Mouse (Mus musculus): ENCODE measurements around the gene Lmntd1. TPM values are rescaled to one million over a fixed set of nuclear protein-coding genes. Genes with fewer than 3 reads are reported as not detected.

Gene Lmntd1
- total RNA-seq, 2 experiments from 2014 or later, result not detected

DNA sequence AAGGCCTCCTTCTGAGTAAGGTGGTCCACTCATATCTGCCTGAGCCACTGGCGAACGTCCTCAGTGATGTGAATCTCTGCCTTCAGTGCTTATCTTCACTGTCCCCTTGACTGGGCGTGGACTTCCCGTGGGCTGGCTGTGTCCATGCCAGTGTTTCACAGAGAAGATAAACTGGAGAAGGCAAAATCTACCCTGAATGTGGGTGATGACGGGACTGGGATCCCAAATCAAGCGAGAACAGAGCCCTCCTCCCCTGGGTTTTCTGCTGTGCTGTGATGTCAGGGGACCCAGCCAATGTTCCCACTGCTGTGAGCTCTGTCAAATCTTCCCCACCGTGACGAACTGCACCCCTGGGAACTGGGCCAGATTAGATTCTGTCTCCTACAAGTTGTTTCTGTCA, 46.8 kb downstream of the Lmntd1 start:
- ATAC-seq (ENCODE audit: poor library complexity, severe bottlenecking), result no peak

DNA sequence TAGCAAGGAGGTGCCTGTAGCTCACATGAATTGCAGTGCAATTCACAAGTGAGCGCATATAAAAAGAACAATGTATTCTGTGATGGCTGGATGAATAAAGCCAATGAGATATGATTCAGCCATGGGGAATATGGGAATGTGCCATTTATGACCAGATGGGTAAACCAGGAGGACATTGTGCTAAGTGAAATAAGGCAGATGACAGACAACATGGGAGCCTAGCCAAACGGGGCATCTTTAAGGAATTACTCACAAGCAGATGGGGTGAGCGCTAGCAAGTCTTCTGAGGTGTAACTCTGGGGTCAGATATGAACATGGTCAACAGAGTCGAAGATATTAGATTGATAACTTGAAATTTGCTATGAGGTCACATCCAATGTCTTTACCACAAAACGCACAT, 48.5 kb downstream of the Lmntd1 start:
- no peak for ATAC-seq (ENCODE audit: poor library complexity, severe bottlenecking)

DNA sequence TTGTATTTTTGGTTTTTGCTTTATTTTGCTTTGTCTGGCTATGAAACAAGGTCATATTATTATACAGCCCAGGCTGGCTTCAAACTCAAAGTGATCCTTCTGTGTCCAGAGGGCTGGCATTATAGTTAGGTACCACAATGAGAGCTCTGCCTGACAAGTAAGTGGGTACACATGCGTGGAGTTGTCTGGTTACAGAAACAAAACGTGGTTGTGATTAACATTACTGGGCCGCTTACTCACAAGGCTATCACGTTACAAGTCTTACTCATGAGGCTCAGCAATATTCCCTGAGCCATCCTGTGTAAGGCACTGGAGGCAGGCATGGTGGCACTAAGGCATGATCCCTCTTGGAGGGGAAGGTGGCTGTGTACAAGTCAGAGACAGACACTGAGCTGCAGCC, 49.4 kb downstream of the Lmntd1 start:
- no peak for ATAC-seq (ENCODE audit: poor library complexity, severe bottlenecking)

DNA sequence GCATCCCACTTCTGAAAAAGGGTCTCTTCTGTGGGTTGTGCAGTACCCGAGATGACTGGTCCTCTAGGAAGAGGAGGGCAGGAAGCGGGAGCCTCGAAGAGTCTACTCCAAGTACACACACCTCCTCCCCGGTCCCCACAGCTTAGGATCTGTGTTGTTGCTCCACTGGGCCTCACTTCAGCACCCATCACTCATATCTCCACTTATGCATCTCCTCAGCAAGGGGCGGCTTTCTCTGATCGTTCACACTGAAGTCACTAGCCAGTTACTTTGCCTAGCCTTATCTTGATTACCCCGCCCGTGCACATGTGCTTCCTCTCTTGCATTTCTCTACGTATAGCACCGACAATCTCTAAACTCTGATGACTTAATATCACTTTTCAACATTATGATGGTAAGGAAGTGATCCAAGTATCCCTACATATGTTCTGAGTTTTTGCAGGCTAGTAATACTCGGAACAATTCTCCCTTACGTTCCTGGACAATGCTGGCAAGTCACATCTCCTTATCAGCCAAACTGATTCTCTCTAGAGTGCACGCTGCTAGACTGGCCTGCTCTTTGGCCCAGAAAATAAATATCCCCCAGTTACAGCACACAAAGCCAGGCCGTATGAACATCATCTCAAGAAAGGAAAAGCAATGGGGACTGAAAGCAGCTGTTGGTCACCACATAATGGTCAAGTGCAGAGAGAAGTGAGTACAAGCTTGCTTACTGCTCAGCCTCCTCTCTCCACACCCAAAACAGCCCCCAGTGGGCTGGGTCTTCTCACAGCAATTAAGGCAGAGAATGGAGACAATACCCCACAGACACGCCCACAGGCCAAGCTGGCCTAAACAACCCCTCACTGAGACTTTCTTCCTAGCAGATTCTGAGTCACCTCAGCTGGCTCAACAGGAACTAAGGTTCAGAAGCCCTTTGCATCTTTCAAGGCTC, 56.8 kb downstream of the Lmntd1 start:
- 0 out of 2 replicates have a peak, but pooled peaks have one; percentile 18 for ATAC-seq (ENCODE audit: poor library complexity, severe bottlenecking)

DNA sequence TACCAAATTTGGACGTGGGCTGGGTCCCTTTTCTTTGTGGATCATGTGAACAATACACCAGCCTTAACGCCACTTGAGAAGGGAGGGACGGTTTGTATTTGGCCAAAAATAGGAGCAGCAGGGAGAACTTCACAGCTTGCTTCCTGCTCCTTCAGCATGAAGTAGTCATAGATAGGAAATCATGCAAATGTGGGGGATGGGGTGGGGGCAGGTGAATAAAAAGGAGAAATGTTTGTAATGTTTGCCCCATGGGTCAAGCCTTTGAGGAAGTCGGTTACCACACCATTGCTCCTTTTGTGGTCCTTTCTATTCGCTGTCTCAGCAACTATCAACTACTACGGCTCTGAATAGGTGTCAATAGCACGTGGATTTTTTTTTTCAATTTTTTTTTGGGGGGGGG, 60.9 kb downstream of the Lmntd1 start:
- peak; percentile 83 for ATAC-seq (ENCODE audit: poor library complexity, severe bottlenecking)

DNA sequence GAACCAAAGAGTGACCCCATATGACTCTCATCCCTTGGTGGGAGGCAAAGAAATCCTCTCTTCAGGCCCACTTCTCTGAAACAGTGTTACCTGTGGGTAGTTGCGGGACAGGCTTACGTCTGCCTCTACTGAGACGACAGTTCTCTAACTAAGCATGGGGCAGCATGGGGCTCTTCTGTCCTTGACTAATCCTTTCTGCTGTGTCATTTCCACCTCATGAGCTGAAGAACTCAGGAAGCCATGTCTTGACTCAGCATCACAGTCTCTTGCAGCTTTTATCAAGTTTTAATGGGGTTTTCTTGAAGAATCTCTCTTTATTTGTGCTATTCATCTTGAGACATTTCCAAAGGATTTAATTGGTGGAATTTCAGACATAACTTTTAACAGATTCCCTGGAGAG, 61.3 kb downstream of the Lmntd1 start:
- peak; percentile 74 for ATAC-seq (ENCODE audit: poor library complexity, severe bottlenecking)

DNA sequence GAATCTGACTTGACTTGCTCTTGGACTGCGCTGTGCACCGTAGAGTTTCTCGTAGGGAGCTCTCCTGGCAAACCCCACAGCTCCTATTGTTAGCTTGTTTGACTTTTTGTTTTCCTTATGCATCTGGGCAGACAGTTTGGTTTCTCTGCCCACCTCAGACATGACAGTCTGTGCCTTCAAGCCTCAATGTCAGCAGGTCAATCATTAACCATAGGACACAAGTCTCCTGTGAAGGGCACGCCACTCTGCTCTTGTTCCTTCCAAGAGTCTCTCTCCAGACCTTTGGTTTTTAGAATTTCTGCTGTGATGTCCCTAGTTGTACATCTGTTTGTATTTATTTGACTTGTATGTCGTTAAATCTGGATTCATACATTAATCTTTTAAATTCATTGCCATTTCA, 63.1 kb downstream of the Lmntd1 start:
- ATAC-seq (ENCODE audit: poor library complexity, severe bottlenecking), result no peak

DNA sequence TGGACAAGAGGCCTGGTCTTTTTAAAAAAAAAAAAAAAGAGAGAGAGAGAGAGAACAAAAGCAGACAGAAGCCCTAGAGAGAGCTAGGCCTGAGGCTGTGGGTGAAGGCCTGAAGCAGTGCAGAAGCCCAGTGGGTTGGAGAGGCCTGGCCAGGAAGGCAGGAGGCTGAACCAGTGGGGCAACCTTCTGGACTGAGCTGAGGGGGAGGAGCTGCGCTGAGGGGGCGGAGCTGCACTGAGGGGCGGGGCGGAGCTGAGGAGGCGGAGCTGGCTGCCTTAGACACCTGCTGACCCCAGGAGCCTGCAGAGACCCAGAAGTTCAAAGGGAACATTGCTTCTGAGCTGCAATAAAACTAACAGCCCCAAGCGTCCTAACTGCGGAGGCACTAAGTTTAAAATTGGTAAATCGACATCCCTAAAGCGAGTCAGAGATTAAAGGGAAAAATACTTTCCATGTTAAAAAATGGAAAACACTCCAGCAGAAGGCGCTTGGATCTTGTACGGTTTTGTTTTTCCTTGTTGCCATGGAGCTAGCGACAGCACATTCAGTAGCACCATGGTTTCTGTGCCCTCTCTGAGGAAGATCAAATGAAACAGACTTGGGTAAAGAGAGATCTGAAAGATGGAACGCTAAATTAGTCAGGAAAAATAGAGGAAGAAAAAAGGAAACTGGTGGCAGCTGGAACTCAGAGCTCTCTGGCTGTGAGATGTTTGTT, 68.0 kb downstream of the Lmntd1 start:
- no peak for ATAC-seq (ENCODE audit: poor library complexity, severe bottlenecking)

DNA sequence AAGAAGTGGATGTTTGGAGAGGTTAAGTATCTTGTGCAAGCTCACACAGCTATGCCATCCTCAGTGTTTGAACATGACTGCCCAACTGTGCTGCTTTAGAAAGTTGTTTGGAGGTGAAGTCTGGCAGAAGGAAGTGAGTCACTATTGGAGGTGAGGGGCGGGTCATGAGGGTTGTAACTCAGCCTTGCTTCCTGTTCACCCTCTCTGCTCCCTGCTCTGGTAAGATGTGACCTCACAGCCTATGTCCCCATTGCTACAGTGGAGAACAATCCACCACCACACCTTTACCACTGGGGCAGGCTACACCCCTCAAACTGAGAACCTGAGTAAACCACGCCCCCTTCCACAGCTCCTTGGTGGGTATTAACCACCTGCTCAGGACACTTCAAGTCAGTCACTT, 69.3 kb downstream of the Lmntd1 start:
- peak; percentile 92 for ATAC-seq (ENCODE audit: poor library complexity, severe bottlenecking)

DNA sequence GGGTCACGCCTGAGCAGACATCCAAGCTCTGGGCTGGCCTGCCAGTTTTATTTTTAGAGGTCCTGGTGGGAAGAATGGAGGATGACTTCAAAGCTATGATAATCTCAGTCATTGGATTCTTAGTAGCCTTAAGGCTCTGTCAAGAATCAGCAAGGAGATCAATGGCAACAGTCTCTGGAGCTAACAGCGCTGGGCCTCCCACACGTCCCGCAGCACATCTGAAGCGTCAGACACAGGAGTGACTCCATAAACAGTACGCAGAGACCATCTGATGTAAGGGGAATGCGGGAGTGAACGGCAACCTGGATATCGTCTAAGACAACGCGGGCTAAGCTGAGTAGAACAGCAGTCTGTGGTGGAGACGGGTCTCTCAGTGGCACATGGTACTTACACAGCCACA, 69.8 kb downstream of the Lmntd1 start:
- no peak for ATAC-seq (ENCODE audit: poor library complexity, severe bottlenecking)

DNA sequence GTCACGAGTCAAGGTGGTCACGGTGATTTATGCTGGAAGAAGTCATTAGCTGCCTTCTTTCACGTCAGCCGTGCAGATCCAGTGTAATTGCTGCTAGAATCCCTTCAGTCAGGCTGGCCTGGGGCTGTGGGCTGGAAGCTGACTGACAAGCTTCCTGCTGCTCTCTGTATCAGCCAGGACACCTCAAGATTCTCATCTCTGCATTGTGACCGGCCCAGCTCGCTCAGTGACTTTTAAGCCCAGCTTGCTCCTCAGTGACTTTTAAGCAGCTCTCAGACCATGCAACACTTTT, 74.6 kb downstream of the Lmntd1 start:
- ATAC-seq (ENCODE audit: poor library complexity, severe bottlenecking), result no peak

DNA sequence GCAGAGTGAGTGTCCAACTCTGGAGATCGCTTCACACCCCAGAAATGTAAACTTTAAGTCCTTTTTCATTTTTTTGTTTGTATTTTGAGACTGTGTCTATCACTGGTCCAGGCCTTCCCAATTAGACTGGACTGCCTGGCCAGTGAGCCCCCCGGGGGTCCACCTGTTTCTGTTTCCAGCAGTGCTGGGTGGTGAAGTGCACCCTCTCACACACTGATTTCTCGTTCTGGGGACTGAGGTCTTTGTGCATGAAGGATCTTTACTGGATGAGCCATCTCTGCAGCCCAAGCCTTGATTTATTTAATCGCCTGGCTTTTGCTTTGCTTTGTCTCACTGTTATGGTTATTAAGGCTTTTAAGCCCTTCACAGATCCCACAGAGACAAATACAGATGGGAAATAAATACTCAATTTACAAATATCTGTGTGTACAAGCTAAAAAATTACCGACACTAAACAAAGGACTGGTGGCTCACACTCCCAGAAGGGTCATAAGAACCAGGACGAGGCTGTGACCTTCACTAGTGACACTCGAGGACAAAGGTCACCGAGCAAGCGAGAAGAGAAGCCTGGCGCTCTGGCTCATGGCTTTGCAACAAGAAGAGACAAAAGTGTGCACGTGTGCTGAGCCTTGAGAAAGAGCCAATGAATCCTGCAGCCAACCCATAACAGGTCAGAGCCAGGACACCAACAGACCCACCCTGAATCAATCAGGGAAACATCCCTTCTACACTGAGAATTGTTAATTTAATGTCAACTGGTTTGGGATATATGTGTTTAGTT, 75.1 kb downstream of the Lmntd1 start:
- ATAC-seq (ENCODE audit: poor library complexity, severe bottlenecking), result no peak

DNA sequence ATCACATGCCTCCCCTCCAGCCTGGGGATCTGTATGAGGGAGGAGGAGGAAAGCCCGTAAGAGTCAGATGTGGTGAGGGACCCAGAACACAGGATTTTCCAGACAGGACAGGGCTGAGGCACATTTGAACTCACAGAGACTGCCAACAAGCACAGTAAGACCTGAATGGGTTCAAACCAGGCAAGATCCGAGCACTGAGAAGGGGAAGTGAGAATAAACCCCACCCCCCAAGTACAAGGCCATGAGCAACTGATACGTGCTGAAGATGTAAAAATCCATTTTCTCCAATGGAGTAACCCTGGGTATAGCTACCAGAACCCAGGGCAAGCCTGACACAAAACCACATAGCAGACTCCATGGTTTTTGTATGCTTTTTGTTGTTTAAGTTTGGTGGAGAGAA, 83.7 kb downstream of the Lmntd1 start:
- ATAC-seq (ENCODE audit: poor library complexity, severe bottlenecking), result peak; percentile 73

DNA sequence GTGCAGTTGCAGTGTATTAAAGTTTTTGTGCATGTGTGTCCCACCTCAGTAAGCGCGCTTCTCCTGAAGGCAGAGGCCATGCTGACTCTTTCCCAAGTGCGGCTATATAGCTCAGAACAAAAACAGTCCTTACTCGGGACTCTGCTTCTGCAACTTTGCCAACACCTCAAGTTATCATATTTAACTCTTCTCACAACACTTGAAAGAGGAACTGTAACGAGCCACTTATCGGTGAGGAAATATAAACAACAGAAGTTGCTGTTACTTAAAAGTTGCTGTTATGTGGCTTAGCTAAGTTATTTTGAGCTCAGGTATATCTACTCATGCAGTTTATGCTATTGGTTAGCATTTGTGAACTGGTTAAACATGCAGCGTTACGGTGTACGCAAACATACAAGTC, 90.8 kb downstream of the Lmntd1 start:
- peak; percentile 65; the same call in 1 of the 2 replicates for ATAC-seq (ENCODE audit: poor library complexity, severe bottlenecking)

DNA sequence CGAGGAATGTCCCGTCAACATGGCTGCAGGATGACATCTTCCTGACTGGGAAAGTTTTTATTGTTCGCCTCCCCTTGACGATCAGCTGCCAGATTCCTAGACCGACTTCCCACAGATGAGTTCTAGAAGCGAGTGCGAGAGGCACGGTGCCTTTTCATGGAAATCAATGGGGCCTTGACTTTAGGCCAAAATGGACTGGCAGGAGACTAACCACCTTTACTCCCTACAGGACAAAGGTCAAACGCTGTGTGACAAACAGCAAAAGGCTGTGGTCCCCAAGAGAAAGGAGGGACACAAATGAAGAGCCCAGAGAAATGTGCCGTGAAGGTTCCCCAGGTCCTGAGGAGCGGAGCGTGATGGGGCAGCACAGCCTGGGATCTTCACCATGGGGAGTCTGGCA, 91.5 kb downstream of the Lmntd1 start:
- no peak for ATAC-seq (ENCODE audit: poor library complexity, severe bottlenecking)

DNA sequence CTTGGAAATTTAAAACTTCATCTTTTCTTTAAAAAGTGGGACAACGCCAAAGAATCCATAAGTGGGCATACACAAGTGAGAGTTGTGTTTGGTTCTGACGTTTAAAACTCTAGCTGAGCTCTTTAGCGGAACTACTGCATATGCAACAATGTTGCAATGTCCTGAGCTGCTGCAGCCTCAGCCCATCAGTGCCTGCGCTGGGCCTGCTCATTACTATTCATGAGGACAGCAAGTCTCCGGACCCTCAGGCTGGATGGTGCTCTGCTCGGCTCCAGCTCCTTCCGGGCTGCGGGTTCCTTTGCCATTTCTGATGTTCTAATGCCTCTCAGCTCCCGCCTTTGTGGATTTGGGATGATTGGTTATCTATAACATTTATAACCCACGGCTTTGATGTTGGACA, 97.1 kb downstream of the Lmntd1 start:
- ATAC-seq (ENCODE audit: poor library complexity, severe bottlenecking), result peak; percentile 95

DNA sequence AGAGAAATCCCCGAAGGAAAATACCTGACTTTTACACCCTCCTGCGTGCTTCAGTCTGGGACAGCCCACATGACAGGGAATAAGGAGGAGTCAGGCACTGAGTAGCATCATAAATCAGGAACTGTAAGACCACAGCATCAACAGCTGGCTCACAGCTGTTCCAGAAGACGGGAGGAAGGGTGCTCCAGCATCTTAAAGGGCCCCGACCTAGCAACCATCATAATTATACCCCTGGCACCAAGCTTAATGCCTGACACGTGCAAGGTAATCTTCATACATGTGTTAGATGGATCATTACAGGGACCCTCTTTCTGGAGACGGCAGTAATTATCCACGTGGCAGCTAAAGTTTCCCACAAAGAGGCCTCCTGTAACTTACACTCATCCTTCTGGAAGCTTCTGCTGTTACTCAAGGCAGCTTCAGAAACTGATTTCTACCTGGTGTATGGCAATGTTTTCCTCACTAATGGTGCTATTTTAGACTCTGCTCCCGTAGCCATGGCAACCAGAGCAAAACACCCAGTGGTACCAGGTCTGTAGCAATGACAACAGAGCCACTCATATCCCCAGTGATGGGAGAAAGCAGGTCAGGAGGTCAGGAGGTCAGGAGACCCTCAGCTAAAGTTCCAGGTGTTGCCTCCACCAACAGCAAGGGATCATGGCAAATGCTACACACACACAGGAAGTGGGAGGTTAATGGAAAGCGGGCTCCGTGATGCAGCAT, 98.1 kb downstream of the Lmntd1 start:
- 0 out of 2 replicates have a peak, but pooled peaks have one; percentile 2 for ATAC-seq (ENCODE audit: poor library complexity, severe bottlenecking)

DNA sequence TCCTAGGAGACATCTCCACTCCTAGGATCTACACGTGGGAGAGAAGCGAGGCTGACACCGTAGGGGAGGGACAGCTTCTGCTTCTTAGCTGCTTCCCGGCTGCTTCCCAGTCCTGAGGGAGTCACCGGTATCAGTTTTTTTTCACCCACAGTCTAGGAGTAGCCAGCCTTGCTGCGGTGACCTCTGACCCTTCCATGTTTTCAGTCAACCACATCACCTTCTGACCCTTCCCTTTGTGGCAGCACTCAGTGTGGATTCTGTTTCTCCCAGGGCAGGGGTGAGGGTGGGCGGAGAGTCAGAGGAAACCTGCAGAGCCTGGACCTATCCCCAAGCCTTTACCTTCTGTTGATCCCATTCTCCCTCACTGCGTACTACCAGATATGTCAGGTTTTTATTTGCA, 102.9 kb downstream of the Lmntd1 start:
- ATAC-seq (ENCODE audit: poor library complexity, severe bottlenecking), result no peak

DNA sequence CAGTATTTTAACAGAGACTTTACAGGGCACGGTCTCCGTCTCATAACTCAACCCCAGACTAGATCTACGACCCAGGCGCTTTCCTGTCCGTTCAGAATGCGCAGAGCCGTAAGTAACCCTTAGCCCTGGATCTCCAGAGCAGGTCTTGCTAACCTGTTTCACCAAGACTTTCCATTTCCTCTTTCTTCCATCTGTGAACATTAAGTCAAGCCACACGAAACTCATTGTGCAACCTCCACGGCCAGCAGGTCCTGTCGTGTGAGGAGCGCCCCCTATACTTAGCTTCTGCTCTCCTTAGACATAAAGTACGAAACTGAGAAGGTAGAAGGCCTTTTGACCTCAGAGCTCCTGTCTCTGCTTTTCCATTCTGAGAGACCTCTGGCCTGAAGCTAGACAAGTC, 105.3 kb downstream of the Lmntd1 start:
- ATAC-seq (ENCODE audit: poor library complexity, severe bottlenecking), result peak; percentile 97

DNA sequence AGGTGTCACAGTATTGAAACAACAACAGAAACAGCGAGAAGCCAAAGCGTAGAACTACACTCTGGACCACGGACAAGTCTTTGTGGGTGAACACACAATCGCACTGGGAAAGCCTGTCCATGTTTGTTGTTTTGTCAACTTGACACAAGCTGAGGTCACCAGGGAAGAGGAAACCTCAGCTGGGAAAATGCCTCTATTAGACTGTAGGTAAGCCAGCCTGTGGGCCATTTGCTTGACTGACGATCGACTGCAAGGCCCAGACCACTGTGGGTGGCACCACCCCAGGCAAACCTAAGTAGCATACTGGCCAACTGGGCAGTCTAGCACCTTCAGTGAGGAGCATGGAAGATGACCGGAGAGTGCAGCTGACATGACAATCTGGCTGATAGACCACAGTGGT, 112.4 kb downstream of the Lmntd1 start:
- ATAC-seq (ENCODE audit: poor library complexity, severe bottlenecking), result no peak
